Mouse (Mus musculus) stomach, postnatal 0 days (tissue): ENCODE measurements around the gene Cdk11b. TPM values are rescaled to one million over a fixed set of nuclear protein-coding genes. Genes with fewer than 3 reads are reported as not detected.
A peak's percentile ranks its signal among the peaks of the same experiment; 100 is the strongest.

Source experiments
- ATAC-seq: fragments of 200-750 bp; cut with Nextera tagmentation; 2 replicates; pipeline ENCODE4 v1.8.0; 2017; ENCODE audit not compliant: low FRiP score, low TSS enrichment
- DNase-seq: peaks from one replicate; pipeline ENCODE4 v3.0.0-alpha.2; 2016; ENCODE audit warnings: low spot score
- H3K27ac ChIP-seq: fragments of 300-500 bp; sonication (generic); replicated peaks from 2 replicates; pipeline ENCODE4 v1.5.1; 2014; ENCODE audit warnings: mild to moderate bottlenecking, control low read depth
- H3K27me3 ChIP-seq: fragments of 300-500 bp; sonication (generic); 2 replicates; pipeline ENCODE4 v1.6.1; 2014; ENCODE audit warnings: low read length; ENCODE audit not compliant: control insufficient read depth, insufficient read depth
- H3K36me3 ChIP-seq: fragments of 300-500 bp; sonication (generic); 2 replicates; pipeline ENCODE4 v1.6.1; 2014; ENCODE audit warnings: low read length, mixed read lengths; ENCODE audit not compliant: control insufficient read depth, insufficient read depth
- H3K4me1 ChIP-seq: fragments of 300-500 bp; sonication (generic); replicated peaks from 2 replicates; pipeline ENCODE4 v1.6.1; 2014; ENCODE audit warnings: antibody characterized with exemption; ENCODE audit not compliant: control insufficient read depth, insufficient read depth
- H3K4me2 ChIP-seq: fragments of 300-500 bp; sonication (generic); replicated peaks from 2 replicates; pipeline ENCODE4 v1.6.1; 2014; ENCODE audit warnings: low read depth, mild to moderate bottlenecking, control low read depth, moderate library complexity
- H3K4me3 ChIP-seq: fragments of 300-500 bp; sonication (generic); 2 replicates; pipeline ENCODE4 v1.5.1; 2014; ENCODE audit warnings: low read depth, low read length, control low read depth
- H3K9ac ChIP-seq: fragments of 300-500 bp; sonication (generic); 2 replicates; pipeline ENCODE4 v1.6.1; 2014; ENCODE audit warnings: mild to moderate bottlenecking, low read length, control low read depth, mixed read lengths
- H3K9me3 ChIP-seq: fragments of 300-500 bp; sonication (generic); 2 replicates; pipeline ENCODE4 v1.6.1; 2016; ENCODE audit warnings: low read length; ENCODE audit not compliant: control insufficient read depth
- CTCF ChIP-seq: IDR thresholded peaks from 2 replicates; pipeline ENCODE4 v1.5.1; 2016; ENCODE audit warnings: antibody characterized with exemption, low read depth, mild to moderate bottlenecking, moderate library complexity
- EP300 ChIP-seq: optimal IDR thresholded peaks from 2 replicates; pipeline ENCODE3; 2016; ENCODE audit warnings: antibody characterized with exemption
- WGBS: fragments of 180-500 bp; shearing (Covaris S2); extraction: QIAGEN DNeasy Blood & Tissue Kit; methylation state at CpG from one replicate; pipeline ENCODE4 v1.1.7; 2014; 5-methylcytosine and 5-hydroxymethylcytosine counted together
- polyA plus RNA-seq: library from polyadenylated mRNA; unstranded; fragments of >200 nt; fragmentation: Nextera tagmentation; extraction: Ambion mirVana; gene quantifications from 2 replicates; pipeline ENCODE4 v1.2.1, GENCODE M21; 2015

Cdk11b gene
- polyA plus RNA-seq, 1 experiment from 2014 or later = 46.9 TPM

DNA sequence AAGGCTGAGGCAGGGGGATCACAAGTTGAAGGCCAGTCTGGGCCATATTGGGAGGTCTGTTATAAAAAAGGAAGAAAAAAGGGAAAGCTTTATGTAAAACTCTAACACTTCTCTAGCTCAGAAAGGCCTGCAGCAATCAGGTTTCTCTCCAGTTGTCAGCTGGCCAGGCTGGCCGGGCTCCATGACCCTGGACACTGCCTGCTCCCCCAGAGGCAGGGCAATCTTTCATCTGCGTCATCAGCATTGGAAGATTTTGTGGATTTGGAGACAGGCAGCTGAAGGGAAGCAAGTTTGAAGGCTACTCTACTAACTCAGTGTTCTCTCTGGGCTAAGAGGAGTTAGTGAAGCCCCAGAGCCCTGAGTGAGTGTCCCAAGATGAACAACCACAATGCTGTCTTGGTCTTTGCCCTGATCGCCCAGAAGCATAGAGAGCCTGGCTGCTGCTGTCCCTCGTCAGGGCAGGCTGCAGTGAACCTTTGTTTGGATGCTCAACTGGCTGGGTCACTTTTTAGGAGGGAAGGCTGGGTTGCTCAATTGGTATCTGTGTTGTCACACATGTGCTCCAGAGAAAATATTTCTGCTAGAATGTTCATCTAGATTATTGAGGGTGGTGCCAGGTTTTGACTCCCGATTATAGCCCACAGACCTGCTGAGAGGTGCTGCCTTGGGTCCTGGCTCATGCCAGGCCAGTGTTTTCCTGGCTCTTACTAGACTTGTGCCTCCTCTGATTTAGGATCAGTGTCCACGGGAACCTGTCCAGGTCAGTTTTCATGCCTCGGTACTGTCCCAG, 46.1 kb upstream of the Cdk11b start:
- WGBS = 69% methylated on average over 7 of the region's 7 CpGs
- Histone ChIP-seq H3K9me3 (no peaks in the 10 kb centered on the region), H3K9ac (no peak overlapping the region), H3K36me3 (0 out of 2 replicates have a peak, but pooled peaks cover 9% of the 10 kb centered on the region), H3K4me1 (no peaks in the 10 kb centered on the region), H3K27ac (0 out of 2 replicates have a peak overlapping the region, but pooled peaks have one; percentile 24), H3K27me3 (no peaks in the 10 kb centered on the region), H3K4me2 (no peak overlapping the region), H3K4me3 (no peak overlapping the region)
- TF ChIP-seq CTCF (no peak), EP300 (no peak)
- DNase-seq (no peak), ATAC-seq (no peak)

DNA sequence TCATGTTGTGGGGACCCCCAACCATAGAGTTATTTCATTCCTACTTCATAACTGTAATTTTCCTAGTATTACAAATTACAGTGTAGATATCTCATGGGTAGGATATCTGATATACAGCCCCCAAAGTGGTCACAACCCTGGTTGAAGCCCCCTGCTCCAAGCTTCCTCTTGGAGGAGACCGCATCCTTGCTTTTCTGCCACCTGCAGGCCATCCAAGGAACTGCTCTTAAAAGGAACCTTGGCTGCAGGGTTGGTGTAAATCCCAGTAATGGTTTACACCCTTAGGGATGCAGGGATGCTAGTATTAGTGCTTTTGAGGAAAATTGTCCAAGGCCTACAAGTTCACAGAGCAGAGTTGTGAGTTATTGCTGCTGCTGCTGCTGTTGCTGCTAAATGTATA, 44.2 kb upstream of the Cdk11b start:
- Histone ChIP-seq H3K4me3 (no peak overlapping the region), H3K36me3 (peaks cover 21% of the 10 kb centered on the region; the same call in 1 of the 2 replicates), H3K9me3 (no peaks in the 10 kb centered on the region), H3K9ac (no peak overlapping the region), H3K4me2 (no peak overlapping the region), H3K27ac (no peak overlapping the region), H3K27me3 (no peaks in the 10 kb centered on the region), H3K4me1 (no peaks in the 10 kb centered on the region)
- 24% methylated on average over 1 of the region's 1 CpGs for WGBS
- peak; percentile 88 for TF ChIP-seq CTCF
- no peak for TF ChIP-seq EP300
- ATAC-seq (no peak), DNase-seq (peak; percentile 66)

DNA sequence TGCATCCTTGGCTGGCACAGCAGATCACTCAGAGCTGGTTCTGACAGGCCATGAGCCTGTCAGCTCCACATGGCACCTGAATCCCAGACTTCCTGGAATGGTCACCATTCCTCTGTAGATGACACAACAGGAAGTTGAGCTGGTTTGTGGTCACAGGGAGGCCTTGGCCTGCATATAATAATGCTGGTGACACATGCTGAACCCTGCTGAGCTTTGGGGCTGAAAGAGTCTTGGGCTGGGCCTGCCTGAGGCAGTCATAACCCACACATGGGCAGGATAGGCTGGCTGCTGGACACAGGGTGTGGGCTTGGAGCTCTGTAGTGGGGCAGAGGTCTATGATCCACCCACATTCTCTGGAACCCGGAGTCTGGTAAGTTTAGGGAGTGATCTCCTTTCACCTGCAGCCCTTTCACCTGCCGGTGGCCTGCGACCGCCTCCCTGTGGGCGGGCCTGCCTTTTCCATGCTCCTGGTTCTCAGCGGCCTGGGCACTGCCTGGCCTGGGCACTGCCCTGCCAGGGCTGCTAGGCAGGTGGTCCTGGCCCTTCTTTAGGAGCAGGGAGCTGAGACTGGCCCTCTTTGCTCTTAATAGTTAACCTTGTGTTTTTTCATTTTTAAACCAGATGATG, 42.3 kb upstream of the Cdk11b start:
- Histone ChIP-seq H3K4me2 (no peak overlapping the region), H3K4me1 (no peaks in the 10 kb centered on the region), H3K27ac (peak overlapping the region; percentile 49), H3K9ac (no peak overlapping the region), H3K9me3 (no peaks in the 10 kb centered on the region), H3K4me3 (no peak overlapping the region), H3K27me3 (no peaks in the 10 kb centered on the region), H3K36me3 (peaks cover 29% of the 10 kb centered on the region; the same call in 1 of the 2 replicates)
- ATAC-seq (peak; percentile 99), DNase-seq (peak; percentile 83)
- 78% methylated on average over 6 of the region's 6 CpGs for WGBS
- TF ChIP-seq CTCF = peak; percentile 13; the same call in 1 of the 2 replicates
- TF ChIP-seq EP300 = no peak

DNA sequence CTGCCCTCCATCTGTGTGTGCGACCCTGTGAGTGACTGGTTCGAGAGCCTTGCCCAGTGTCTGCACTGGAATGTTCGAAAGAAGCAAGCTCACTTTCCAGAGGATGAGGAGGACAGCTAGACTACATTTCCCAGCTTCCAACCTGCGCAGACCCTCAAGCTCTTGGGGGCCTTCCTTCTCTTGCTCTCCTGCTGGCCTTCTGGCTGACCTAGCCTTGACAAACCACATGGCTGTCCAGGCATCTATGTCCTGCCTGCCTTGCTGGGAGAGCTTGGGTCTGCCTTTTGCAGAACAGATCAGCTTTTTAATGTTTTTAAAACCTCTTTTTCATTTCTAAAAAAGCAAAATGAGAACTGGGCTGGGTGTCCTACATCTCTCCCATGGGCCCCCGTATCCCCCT, 35.3 kb upstream of the Cdk11b start:
- Histone ChIP-seq H3K4me2 (no peak overlapping the region), H3K27ac (no peak overlapping the region), H3K27me3 (no peaks in the 10 kb centered on the region), H3K36me3 (peaks cover 34% of the 10 kb centered on the region), H3K4me3 (no peak overlapping the region), H3K9me3 (no peaks in the 10 kb centered on the region), H3K4me1 (no peaks in the 10 kb centered on the region), H3K9ac (no peak overlapping the region)
- DNase-seq (no peak), ATAC-seq (no peak)
- TF ChIP-seq EP300 (no peak), CTCF (no peak)
- 91% methylated on average over 5 of the region's 5 CpGs for WGBS

DNA sequence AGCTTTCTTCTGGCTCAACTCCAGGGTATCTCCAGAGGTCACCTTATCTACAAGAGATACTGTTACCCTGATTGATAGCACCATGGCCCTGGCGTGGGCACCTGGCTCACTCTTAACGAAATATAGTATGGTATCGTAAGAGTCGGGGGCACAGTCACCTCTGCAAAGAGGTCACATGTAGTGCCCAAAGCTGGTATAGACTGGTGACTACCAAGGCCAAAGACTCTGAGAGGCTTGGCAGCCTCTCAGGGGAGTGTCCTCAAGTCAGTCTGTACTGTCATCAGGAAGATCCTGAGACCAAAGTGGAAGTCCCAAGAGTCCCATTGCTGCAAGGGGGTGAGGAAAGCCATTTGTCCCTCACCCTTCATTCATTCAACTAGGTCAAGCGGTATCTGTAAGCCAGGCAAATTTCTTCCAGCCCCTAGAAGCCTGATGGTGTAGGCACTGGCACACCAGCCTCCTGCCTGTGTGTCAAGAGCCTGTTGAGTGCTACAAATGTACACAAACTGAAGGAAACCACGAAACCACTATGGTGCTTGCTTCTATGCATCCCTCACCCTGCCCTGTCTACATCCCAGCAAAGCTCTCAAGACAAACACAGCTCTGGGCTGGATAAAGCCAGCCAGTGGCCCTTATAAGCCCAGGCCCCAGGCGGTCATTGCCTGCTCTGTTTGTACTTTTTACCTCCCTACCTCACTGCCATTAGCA, 33.5 kb upstream of the Cdk11b start:
- peaks cover 22% of the 10 kb centered on the region for H3K36me3 ChIP-seq

More for the DNA sequence above, 33.5 kb upstream of the Cdk11b start:
- no peak for ATAC-seq
- H3K9me3 ChIP-seq = no peaks in the 10 kb centered on the region
- no peak overlapping the region for H3K4me3 ChIP-seq
- no peak overlapping the region for H3K27ac ChIP-seq
- 69% methylated on average over 7 of the region's 7 CpGs for whole genome bisulfite sequencing
- no peaks in the 10 kb centered on the region for H3K27me3 ChIP-seq
- H3K4me2 ChIP-seq = no peak overlapping the region
- TF ChIP-seq CTCF (no peak), EP300 (no peak)
- H3K4me1 ChIP-seq = no peaks in the 10 kb centered on the region
- no peak for DNase-seq
- no peak overlapping the region for H3K9ac ChIP-seq
